Comparison of ENCODE assay signal across 12 mouse cellular contexts in the genomic region with DNA sequence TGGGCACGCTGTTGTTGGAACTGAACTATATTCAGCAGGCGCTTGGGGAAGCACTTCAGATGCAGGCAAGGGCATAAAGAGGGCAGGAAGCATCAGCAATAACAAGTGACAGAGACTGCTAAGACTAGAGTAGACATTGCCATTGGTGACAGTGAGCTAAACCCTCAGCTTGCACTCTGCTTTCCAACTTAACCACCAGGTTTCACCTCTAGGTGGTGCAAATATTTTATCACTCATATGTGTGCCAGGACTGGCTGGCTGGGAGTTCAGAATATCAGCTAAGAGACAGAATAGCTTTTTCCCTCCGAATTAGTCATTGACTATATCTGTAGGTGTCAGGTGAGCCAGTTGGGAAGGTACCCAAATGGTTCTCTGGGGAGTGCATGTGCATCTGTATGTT. TPM values are rescaled to one million over a fixed set of nuclear protein-coding genes. Genes with fewer than 3 reads are reported as not detected.
A peak's percentile ranks its signal among the peaks of the same experiment; 100 is the strongest.
DNase-seq lines count a peak whose midpoint lies in the region; ATAC-seq lines count a peak whose summit lies in the region.
"Had no signal": no experiment of that assay in that cellular context is flagged by ENCODE, and none has a peak within 500 bp of the region (broad histone marks: within the 10 kb centered on the region; RNA-seq: fewer than 3 reads in every experiment).

No protein-coding gene starts in this region.

- H3K36me3 ChIP-seq in hindbrain, embryonic 14.5 days (replicated peaks; ENCODE audit: control insufficient read depth, insufficient read depth) = peaks cover 72% of the 10 kb centered on the region
- H3K36me3 ChIP-seq in hindbrain, embryonic 10.5 days = peaks cover 38% of the 10 kb centered on the region
- H3K36me3 ChIP-seq: lung, embryonic 15.5 days had no signal

- H3K9me3 ChIP-seq in hindbrain, embryonic 14.5 days (ENCODE audit: control insufficient read depth, low read length) = no peaks in the 10 kb centered on the region
- H3K9me3 ChIP-seq in hindbrain, embryonic 10.5 days = no peaks in the 10 kb centered on the region
- H3K9me3 ChIP-seq: hindbrain, embryonic 12.5 days; lung, embryonic 15.5 days had no signal

- no peak overlapping the region for H3K27ac ChIP-seq in hindbrain, embryonic 14.5 days
- no peak overlapping the region for H3K27ac ChIP-seq in hindbrain, embryonic 10.5 days
- H3K27ac ChIP-seq: hindbrain, embryonic 12.5 days; lung, embryonic 15.5 days had no signal

- ATAC-seq in cerebellum, adult (ENCODE audit: insufficient number of reproducible peaks, low FRiP score, low TSS enrichment) = no peak
- ATAC-seq in hindbrain, embryonic 14.5 days (ENCODE audit: low FRiP score) = no peak

- DNase-seq in cerebellum, adult 18-20 months = peak; percentile 16 to 25
- DNase-seq in hindbrain, embryonic 14.5 days (ENCODE audit: low spot score) = peak; percentile 37
- DNase-seq in hindbrain, embryonic 10.5 days (ENCODE audit: low spot score) = no peak
- peak; percentile 11 for DNase-seq in retina, embryonic 14.5 days (ENCODE audit: low spot score)
- DNase-seq in retina, postnatal 1 day = no peak
- peak; percentile 44 for DNase-seq in thymus, postnatal 4 days
- no peak for DNase-seq in spleen, postnatal 4 days (ENCODE audit: low spot score in 2 of 2)
- DNase-seq: right cerebral cortex, postnatal 4 days had no signal

- H3K9ac ChIP-seq in hindbrain, embryonic 14.5 days = no peak overlapping the region
- H3K9ac ChIP-seq: hindbrain, embryonic 12.5 days; lung, embryonic 15.5 days had no signal

- no peaks in the 10 kb centered on the region for H3K27me3 ChIP-seq in hindbrain, embryonic 14.5 days (ENCODE audit: control insufficient read depth, insufficient read depth, low read length)
- no peaks in the 10 kb centered on the region for H3K27me3 ChIP-seq in hindbrain, embryonic 10.5 days (ENCODE audit: insufficient read depth, poor library complexity, severe bottlenecking)
- H3K27me3 ChIP-seq: hindbrain, embryonic 12.5 days; lung, embryonic 15.5 days had no signal

- no peak overlapping the region for H3K4me2 ChIP-seq in hindbrain, embryonic 14.5 days (replicated peaks)
- H3K4me2 ChIP-seq: hindbrain, embryonic 12.5 days; lung, embryonic 15.5 days had no signal

- 89% methylated on average over 3 of the region's 3 CpGs for WGBS in hindbrain, embryonic 14.5 days
- 90% methylated on average over 3 of the region's 3 CpGs for WGBS in hindbrain, embryonic 10.5 days

- no peaks in the 10 kb centered on the region for H3K4me1 ChIP-seq in hindbrain, embryonic 14.5 days (replicated peaks; ENCODE audit: control insufficient read depth, insufficient read depth, low read length)
- H3K4me1 ChIP-seq in hindbrain, embryonic 10.5 days (replicated peaks) = no peaks in the 10 kb centered on the region
- H3K4me1 ChIP-seq: hindbrain, embryonic 12.5 days; lung, embryonic 15.5 days had no signal

- H3K4me3 ChIP-seq in hindbrain, embryonic 14.5 days (replicated peaks; ENCODE audit: low read length) = no peak overlapping the region
- no peak overlapping the region for H3K4me3 ChIP-seq in hindbrain, embryonic 10.5 days
- H3K4me3 ChIP-seq: hindbrain, embryonic 12.5 days; lung, embryonic 15.5 days; myocyte had no signal

RNA-seq across cellular contexts. Expression of gene Clec16a, which starts 41.4 kb away (rescaled TPM):
- polyA plus RNA-seq in hindbrain, embryonic 14.5 days (2014; fragmentation: Nextera tagmentation; extraction: Ambion mirVana) = 67.1 and 68.7 TPM in 2 replicates
- 34.5 and 35.0 TPM in 2 replicates for polyA plus RNA-seq in hindbrain, embryonic 10.5 days (2016; fragmentation: Nextera tagmentation; extraction: Ambion mirVana)

RNA-seq across cellular contexts. Expression of gene Dexi, which starts 43.7 kb away (rescaled TPM):
- polyA plus RNA-seq in hindbrain, embryonic 14.5 days (2014; fragmentation: Nextera tagmentation; extraction: Ambion mirVana) = 25.0 and 26.0 TPM in 2 replicates
- polyA plus RNA-seq in hindbrain, embryonic 10.5 days (2016; fragmentation: Nextera tagmentation; extraction: Ambion mirVana) = 14.9 and 22.1 TPM in 2 replicates

Comparison
In these comparisons a context has a peak if more than half of its experiments do, and no peak if none do; other contexts are left out.
1. DNase-seq: peak in cerebellum, adult 18-20 months (2 of 2), hindbrain, embryonic 14.5 days (single experiment), retina, embryonic 14.5 days (single experiment) and thymus, postnatal 4 days (single experiment); none in hindbrain, embryonic 10.5 days (single experiment), retina, postnatal 1 day (single experiment) and spleen, postnatal 4 days (0 of 2).